Mouse (Mus musculus): ENCODE results near the gene Rasl11a.
"Not testable (repeated sequence)": the region's sequence is repeated elsewhere in the genome, so short reads cannot be mapped to it uniquely, and the experiment has no call there.

GRCm38 (mm10) chr5:146877882-146878281 lies 33.0 kb downstream of the Rasl11a start:
- not testable (repeated sequence) for TF ChIP-seq CTCF (IDR thresholded peaks at IDR 0.05; ENCODE audit: extremely low read depth, insufficient read length, insufficient replicate concordance, low read depth, low read length); POLR2A (IDR thresholded peaks at IDR 0.05; ENCODE audit: low read depth, low read length)

Measured in small intestine, adult 2 months (tissue).